Mouse (Mus musculus): ENCODE results near the gene Gm42372.
"Not testable (repeated sequence)": the region's sequence is repeated elsewhere in the genome, so short reads cannot be mapped to it uniquely, and the experiment has no call there.

Gm42372 gene

DNA sequence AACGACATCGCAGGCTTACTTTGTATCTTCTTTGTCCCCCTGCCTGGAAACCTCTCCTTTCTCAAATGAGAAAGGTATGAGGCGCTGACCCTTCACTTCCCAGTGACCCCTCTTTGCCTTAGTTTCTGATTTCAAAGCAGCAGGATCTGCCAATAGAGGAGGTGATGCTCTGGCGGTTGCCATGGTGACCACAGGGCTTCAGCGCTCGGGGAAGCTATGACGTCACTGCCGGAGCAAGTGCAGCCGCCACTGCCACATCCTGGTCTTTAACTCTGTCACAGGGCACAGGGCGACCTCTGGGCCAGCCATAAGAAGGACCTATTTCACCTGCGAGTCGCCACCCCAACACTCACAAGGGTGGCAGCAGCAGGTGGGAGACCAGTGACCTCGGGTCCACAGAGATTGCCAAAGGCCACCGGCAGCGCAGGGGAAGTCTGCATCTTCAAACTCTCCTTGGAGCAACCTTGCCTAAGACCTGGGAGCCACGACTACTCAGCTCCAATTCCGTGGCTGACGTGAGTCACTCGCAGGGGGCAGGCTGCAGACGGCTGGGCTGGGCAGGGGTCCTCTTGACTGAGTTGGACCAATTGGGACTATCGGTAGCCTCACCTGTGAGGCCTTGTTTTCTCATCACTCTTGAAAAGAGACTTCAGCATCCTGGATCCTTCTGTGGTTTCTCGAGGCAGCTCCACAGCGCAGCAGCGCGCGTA lies at the start of gene Gm42372:
Gm42372 (plus strand) TSS at position 228 of the 710 bp plus-strand sequence.
- no peak for DNase-seq

DNA sequence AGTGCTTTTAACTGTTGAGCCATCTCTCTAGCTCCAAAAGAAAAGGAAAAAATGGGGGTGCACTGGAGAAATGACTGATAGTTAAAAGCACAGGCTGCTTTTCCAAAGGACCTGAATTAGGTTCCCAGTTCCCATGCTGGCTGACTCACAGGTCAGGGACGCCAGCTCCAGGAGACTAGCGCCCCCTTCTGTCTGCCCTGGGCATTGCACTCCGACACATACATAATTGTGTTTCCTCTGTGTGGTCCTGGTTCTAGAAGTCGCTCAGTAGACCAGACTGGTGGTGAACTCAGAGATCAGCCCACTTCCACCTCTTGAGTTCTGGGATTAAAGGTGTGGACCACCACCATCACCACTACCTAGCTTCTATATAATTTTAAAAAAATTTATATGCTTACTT lies 45.6 kb upstream of the Gm42372 start:
- no peak for DNase-seq

DNA sequence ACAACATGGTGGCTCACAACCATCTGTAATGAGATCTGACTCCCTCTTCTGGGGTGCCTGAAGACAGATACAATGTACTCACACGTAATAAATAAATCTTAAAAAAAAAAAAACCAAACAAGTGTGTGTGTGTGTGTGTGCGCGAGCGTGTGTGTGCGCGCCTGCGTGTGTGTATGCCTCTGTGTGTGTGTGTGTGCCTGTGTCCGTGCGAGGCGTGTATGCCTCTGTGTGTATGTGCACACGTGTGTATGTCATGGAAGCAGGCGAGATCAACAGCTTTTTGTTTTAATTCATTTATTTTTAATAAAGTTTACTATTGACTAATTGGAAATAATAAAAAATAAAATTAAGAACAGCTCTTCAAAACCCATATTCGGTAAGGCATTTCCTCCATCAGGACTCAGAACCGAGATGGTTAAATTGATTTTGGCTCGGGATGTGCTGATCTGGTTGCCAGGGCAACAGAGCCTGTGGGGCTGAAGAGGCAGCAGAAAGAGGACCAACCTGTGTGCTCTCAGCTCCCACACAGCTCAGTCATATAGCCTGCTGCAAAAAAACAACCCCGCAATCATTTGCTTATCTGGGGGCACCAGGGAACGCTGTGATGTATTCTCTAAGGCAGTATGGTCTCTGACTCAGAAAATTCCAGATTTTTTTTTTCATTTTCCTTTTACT lies 44.6 kb upstream of the Gm42372 start:
- no peak for DNase-seq

DNA sequence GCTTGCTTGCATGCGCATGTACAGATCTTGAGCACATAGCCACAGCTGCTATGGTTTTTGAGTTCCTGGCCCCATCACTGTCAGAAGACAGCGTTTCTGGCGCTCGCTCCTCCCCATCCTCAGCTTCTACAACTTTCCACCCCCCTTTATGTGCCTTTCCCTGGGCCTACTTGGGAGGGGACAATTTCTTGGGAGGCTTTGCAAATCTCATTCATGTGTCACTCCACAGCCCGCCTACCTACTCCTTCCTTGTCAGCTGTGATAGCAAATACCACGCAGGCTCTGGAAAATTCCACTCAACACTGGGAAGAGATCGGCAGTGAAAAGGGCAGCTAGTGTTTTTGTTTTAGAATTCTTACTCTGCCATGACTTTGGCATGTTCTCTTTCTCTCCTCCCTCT lies 42.6 kb upstream of the Gm42372 start:
- peak; percentile 51 for DNase-seq

DNA sequence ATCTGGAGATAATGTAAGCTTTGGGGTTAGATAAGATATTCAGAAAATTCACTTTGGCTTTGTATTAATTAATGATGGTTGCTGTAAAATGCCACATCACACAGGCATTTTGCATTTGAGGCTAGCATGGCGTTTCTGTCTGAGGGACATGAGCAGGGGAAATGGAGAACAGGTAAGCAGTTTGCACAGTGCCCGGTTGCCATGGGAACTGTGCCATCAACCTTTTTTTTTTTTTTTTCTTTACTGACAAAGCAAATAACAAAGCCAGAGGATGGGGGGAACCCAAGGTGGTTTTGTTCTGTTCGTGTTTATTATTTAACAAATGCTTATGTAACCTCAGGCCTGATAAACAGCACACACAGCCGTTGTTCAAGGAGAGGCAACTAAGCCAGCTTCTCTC lies 40.0 kb upstream of the Gm42372 start:
- no peak for DNase-seq

DNA sequence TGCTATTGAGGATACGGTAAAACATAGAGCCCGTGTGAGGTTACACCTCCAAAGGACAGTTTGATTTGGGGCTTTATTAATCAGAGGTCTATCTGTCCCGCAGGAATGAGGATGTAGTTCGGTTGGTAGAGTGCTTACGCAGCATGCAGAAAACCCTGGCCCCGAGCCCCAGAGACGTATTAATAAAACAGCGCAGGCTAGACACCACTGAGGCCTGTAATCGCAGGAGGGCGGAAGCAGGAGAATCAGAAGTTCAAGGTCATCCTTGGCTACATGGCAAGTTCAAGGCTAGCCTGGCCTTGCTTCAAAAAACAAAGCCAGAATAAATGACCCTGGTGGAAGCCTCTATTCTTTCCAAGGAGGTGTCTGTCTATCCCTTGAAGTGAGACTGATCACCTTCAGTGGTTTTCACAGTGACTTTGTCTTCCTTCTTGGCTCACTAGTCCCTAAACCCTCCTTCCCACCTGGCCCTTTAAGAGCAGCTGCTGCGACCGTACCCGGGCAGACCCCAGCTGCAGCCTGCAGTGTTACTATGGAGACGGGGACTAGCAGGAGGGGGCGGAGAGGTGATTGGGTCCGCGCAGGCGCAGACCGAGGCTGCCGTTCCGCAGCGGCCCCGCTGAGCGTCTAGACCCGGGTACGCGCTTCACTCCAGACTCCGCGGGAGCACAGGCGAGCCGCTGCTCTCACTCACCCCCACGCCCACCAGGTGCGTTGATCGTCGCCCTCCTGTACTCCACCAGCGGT lies 38.7 kb upstream of the Gm42372 start, which contains the start of gene Pnmal2:
Pnmal2 (plus strand) TSS at position 622 of the 747 bp plus-strand sequence.
- DNase-seq, result peak; percentile 78

DNA sequence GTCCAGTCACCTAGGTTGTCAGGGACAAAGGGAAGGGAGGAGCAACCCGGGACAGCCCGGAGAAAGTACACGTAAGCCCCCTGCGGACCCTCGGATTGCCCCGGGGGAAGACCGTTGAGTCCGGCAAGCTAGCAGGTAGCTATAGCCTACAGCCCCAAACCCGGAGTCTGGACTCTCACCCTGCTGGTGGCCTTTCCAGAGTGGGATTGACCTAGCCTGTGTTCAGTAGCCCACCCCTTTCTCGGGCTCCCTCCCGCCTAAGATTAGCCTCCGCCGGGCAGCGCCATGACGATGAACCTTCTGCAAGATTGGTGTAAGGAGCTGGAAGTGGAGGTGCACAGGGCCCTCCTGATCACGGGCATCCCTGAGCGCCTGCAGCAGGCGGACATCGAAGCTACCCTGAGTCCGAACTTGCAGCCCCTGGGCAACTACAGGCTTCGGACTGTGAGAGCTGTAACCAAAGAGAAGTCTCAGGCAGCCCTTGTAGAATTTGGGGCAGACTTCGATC lies 38.0 kb upstream of the Gm42372 start:
- no peak for DNase-seq

DNA sequence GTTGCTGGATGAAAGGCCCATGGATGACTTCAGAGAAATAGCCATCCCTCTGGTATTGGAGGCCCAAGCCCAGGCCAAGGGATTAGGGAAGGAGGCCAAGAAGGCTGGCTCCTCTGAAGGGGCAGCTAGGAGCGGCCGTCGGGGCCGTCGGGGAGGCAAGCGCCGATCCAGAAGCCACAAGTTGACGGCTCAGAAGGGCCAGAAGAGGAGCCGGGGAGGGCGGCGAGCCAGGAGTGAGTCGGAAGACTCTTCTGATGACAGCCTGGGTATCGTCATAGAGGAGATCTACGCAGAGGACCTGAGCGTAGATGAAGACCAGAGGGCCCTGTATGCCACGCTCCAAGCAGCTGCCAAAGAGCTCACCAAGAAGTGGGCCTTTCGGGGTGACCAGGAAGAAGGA lies 37.5 kb upstream of the Gm42372 start:
- DNase-seq, result no peak

DNA sequence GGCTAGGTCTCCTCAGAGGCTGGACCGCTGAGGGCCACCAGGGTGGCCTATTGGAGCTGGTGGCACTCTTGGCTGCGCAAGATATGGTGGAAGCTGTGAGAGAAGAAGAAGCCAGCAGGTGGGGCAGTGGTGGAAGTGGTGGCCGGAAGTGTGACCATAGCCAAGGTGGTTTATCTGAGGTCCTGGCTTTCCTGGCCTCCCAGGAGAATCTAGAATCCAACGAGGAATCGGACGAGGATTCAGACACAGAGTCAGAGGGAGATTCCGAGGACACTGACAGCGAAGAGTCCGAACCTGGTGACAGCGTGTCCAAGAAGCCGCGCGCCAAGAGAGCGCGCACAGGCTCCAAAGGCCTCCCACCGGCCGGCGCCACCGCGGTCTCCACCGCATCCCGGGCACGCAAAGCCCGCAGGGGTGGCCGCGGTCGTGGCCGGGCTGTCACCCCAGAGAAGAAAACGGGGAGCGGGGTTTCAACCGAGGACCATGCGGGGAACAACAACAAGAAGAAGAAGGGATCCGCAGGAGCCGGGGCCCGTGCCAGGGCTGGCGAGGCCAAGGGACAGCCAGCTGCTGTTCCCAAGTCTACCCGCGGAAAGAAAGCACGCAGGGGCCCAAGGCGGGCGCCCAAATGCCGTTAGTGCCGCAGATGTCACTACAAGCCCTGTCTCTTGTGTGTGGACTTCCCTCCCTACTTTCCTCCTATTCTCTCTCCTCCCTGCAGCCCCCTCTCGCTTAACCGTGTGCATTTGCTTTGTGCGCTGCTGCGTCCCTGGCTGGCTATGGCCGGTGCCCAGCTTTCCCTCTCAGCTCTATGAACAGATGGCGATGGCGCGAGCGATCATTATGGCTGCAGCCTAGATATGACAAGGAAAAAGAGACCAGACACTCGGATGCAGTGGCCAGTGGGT lies 36.2 kb upstream of the Gm42372 start:
- DNase-seq, result no peak

DNA sequence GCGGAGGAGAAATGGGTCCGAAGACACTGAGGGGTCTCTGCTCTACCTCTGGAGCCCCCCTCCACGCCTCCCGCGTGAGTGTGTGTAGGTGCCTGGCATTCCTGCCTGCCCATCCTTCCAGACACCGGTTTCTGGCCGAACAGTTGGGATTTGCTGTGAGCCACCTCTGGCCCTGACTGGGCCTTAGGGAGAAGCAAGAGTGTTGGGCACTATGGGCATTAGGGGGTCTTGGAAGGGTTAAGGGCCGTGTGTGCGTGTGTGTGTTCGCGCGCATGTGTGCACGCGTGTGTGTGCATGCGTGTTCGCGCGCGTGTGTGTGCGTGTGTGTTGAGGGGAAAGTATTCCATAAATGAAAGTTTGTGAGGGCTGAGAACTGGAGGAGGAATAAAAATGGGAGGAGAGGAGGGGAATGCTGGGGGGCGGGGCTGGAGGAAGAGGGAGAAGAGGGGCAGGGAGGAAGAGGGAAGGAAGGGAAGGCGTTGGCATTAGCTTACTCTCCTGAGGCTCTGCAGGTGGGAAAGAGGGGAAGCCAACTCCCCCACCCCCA lies 35.5 kb upstream of the Gm42372 start:
- DNase-seq, result no peak

DNA sequence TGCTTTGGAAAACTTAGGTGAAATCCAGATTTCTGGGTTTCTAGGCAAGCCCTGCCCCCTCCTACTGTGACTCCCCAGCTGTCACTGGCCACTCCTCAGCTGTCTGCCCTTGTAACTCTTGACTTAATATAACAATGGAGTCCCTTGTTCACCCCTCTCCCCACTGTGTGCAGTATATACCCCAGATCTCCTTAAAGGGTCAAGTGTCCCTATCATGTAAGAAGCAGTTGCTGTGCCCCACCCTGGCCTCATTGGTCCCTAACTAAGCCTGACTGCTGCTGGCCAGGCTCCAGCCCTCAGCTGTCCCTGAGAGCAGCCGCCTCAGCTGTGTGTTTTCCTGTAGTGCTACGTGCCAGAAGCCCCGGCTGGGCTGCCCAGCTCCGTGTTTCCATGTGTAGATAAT lies 34.9 kb upstream of the Gm42372 start:
- no peak for DNase-seq

DNA sequence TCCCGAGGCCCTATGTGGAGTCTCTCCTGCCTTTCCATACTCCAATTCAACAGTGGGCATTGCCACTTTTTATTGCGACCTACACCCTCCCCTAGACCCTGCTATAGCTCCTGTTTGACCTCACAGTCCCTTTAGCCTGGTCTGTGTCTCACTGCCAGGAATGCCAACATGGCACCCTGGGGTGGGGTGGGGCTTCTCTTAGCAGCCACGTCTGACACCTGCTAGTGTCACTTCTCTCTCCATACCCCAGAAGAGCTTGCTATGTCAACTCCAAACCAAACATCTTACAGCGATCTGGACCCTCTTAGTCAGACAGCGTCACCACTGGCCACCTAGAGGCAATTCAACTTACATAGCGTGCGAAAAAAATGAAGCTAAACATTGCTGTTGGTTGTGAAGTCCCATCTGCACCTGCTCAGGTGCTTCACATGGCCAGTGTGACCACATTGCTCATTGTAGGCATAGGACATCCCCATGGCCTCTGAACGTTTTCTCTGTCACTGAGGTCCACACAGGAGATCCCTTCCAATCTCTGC lies 33.9 kb upstream of the Gm42372 start:
- no peak for DNase-seq

DNA sequence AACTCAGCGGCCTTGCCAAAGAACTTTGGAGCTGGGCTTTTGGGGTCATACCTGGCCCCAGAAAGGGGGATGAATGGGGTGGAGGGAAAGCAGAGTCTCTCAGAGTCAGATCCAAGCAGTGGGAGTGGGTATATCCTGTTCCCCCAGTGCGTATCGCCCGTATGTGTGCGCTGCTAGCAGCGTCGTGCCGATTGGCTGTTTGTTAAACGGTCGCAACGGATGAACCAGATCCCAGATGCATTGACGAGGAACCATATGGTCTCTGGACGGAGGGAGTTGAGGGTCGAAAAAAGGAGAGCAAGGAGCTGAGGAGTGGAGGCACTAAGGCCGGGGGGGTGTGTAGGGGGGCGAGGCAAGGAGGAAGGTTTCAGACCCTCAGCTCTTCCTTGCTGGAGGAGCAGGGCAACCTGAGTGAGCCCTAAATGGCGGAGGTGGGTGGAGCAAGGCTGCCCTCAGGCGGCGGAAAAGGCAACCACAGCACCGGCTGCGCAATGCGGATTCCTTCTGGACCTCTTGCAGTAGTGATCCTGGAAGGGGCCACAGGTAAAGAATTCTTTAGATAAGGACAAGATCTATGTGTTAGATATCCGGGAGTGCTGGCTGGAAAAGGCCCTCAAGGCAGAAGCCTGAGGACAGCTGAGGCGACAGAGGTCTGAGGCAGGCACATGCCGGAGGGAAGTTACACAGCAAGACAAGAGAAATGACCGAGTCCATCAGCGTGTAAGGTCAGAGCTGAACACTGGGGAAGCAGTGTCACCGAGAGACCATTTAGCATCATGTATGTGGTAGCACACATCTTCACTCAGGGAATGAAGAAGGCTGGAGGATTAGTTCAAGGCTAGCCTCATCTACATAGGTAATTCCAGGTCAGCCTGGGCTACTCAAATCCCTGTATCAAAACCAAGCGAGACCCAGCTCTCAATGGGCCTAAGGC lies 32.7 kb upstream of the Gm42372 start:
- DNase-seq, result peak; percentile 61

DNA sequence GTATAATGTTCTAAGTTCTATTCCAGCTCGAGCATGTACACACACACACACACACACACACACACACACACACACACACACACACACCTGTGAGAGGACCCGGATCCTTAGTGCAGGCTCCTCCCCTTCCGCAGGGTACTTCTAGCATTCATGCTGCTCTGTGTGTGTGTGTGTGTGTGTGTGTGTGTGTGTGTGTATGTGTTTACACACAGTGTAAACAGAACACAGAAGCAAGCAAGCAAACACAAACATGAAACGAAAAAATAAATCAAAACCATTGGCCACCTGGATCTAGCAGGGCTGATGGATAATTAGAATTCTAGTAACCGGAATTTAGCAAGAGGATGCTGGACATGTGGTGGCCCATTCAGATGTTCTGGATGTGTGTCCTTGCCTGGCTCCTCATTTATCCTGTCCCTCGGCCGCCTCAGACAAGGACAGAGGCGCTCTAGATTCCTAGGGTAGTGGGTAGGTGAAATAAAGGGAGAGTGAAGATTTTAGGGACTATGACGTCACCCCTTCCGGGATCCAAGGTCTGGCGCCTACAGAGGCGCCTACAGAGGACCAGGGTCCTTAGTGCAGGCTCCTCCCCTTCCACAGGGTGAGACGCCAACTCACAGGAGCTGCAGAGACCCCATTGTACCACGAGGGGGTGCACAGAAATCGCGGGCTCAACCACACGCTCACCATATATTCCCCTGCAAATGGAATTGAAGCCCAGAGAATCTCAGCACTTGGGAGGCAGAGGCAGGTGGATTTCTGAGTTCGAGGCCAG lies 31.8 kb upstream of the Gm42372 start:
- peak; percentile 62 for DNase-seq

DNA sequence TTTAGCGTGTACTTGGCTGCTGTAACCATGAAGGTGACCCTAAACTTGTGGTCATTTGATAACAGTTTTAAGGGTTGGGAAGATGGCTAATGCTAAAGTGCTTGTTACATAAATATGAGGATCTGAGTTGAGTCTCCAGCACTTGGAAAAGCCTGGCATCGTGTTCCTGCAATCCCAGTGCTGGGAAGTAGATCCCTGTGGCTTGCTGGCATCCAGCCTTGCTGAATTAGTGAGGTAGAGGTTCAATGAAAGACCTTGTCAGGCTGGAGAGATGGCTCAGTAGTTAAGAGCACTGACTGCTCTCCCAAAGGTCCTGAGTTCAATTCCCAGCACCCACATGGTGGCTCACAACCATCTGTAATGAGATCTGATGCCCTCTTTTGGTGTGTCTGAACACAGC lies 29.1 kb upstream of the Gm42372 start:
- DNase-seq, result not testable (repeated sequence)

DNA sequence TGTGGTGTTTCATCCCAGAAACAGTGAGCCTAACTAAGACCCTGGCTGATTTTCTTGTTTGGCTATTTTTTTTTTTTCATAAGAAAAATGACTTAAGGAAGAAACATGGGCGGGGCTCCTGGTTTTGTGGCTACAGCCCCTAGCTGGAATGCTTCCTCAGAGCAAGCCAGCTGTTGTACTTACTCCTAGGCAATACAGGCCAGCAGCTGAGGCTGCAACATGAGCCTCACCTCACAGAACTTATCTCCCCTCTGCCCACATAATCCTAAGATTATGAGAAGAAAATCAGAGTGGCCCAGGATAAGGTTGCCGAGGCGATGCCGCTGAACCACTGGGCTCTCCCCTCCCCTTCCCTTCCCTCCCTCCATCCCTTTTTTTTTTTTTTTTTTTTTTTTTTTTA lies 27.2 kb upstream of the Gm42372 start:
- DNase-seq, result no peak

DNA sequence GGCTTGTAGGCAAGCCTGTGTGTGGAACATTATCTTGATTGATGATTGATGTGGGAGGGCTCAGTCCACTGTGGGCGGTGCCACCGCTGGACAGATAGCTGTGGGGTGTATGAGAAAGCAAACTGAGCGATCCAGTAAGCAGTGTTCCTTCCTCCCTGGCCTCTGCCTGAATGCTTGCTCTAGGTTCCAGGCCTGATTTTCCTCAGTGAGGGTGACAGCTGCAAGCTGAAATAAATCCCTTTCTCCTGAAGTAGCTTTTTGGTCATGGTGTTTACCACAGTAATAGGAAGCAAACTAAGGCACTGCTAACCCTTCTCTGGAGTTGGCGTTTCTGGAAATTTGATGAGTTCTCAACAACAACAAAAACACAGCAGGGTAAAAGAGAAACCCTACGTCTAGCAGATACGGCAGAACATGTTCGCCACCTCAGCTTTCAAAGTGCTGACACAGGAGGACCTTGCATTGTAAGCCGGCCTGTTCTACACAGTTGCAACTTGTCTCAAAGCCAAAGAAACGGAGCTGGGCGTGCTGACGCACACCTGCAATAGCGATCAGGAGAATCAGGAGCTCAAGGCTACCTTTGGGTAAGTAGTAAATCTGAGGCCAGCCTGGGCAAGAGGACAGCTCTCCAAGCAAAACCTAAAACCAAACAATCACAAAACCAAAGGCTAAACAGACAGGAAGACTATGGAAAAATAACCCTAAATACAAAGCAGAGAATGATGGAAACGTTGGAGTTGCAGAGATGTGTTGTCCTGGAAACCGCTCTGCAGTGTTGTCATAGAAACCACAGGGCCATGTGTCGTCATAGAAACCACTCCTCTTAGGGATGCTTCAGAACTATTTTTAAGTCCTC lies 26.2 kb upstream of the Gm42372 start:
- DNase-seq, result no peak

DNA sequence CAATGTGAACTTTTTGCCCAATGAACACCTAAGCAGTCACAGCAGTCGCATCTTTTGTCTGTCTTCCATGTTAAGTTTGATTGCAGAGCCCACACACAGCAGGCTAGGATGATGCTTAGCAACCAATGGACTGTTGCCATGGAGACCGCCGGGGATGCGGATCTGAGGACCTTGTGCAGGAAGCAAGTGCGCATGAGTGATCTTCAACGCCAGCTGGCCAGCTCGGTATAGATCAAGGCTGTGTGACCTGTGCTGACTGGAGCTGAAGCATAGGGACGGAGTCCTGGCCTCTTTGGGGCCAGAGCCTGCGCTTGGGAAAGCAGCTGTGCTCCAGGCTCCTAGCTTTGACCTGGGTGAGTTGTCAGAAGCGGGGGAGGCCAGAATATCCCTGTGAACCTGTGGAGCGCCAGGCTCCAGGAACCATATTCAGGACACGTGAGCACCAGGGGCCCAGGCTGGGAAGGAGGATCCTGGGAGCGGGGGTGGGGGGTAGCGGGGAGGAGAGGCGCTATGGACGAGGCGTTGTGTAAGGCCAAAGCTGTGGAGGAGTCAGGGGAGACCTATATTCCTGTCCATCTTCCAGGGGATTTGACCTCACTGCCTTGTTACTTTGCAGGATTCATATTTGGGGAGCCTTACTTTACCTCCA lies 23.2 kb upstream of the Gm42372 start, which contains the start of gene Pnmal1:
Pnmal1 (plus strand) TSS at position 141 of the 649 bp plus-strand sequence.
- no peak for DNase-seq

All from kidney, adult 11 months (tissue).